Mouse (Mus musculus) cortical plate, adult 2 months (tissue): ENCODE results near the gene Thop1.

ENCODE experiments used
- CTCF ChIP-seq: fragments of 200-500 bp; IDR thresholded peaks from 2 replicates; pipeline ENCODE4 v1.5.1; 2011; ENCODE audit warnings: mild to moderate bottlenecking, control low read depth, low read length; ENCODE audit not compliant: insufficient read depth; ENCODE audit errors: extremely low read depth
- POLR2A ChIP-seq: fragments of 200-500 bp; IDR thresholded peaks from 2 replicates; pipeline ENCODE4 v1.6.1; 2011; ENCODE audit warnings: mild to moderate bottlenecking, low read length, control low read depth; ENCODE audit not compliant: insufficient read depth; ENCODE audit errors: extremely low read depth

DNA sequence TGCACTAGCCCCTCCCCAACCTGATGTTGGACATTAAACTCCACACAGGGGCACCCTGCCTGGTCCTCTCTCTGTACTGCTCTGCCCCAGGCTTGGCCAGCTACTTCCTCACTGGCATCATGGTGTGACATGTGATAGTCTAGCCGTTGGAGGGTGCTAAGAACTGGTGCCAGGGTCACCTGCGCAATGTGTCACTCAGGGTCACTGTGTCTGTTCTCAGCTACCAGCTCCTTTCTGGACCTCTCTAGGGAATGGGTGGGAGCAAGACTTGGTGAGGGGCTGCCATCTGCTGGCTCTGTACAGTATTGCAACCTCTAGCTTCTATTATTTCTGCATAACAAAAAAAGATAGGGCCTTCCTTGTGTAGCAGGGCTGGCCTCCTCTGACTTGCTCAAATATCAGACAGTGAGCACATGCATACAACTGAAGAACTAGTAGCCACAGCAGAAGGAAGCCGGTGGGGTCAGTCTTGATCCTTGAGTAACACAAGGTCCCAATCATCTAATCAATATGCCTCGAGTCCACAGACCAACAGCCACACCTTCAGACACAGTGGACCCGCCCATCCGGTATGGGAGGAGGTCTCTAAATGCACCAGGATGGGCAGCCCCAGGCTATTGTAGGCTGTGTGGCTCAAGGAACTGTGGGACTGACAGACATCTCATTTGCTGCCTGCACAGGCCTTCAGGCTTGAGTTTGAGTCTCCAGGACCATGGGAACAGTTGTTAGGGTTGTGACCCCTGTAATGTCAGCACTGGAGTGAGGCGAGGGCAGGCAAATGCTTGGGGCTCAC, 12.5 kb downstream of the Thop1 start:
- TF ChIP-seq POLR2A: no peak
- peak; percentile 82 for TF ChIP-seq CTCF
